Mouse (Mus musculus) olfactory bulb, adult 2 months (tissue): Measurements from ENCODE around the gene Dlgap5. TPM values are rescaled to one million over a fixed set of nuclear protein-coding genes. Genes with fewer than 3 reads are reported as not detected.

Source experiments
- H3K27ac ChIP-seq: fragments of 200-500 bp; 2 replicates; pipeline ENCODE4 v1.5.1; 2012; ENCODE audit warnings: low read depth, low read length; ENCODE audit not compliant: insufficient read depth
- H3K4me1 ChIP-seq: fragments of 200-500 bp; 2 replicates; pipeline ENCODE4 v1.6.1; 2012; ENCODE audit warnings: low read length; ENCODE audit not compliant: control insufficient read depth, insufficient read depth
- H3K4me3 ChIP-seq: fragments of 200-500 bp; 2 replicates; pipeline ENCODE4 v1.5.1; 2012; ENCODE audit warnings: mild to moderate bottlenecking, low read depth, low read length, moderate library complexity; ENCODE audit not compliant: insufficient read depth
- CTCF ChIP-seq: fragments of 200-500 bp; IDR thresholded peaks from 2 replicates; pipeline ENCODE4 v1.5.1; 2012; ENCODE audit warnings: low read depth, mild to moderate bottlenecking, low read length, moderate library complexity; ENCODE audit not compliant: insufficient read depth
- POLR2A ChIP-seq: fragments of 200-500 bp; IDR thresholded peaks from 2 replicates; pipeline ENCODE4 v1.6.1; 2012; ENCODE audit warnings: mild to moderate bottlenecking, low read depth, low read length, moderate library complexity; ENCODE audit not compliant: insufficient read depth
- WGBS: fragments of 180-500 bp; shearing (Covaris S2); methylation state at CpG from one replicate; pipeline ENCODE4 v1.1.7; 2018; 5-methylcytosine and 5-hydroxymethylcytosine counted together
- polyA plus RNA-seq: library from polyadenylated mRNA; stranded (reverse); fragments of >200 nt; gene quantifications from 2 replicates; pipeline ENCODE4 v1.2.4, GENCODE M21; 2012; ENCODE audit warnings: low replicate concordance; ENCODE audit not compliant: missing spikeins, insufficient read depth, insufficient read length

Gene Dlgap5
- polyA plus RNA-seq, 1 experiment, result not detected

GRCm38 (mm10) chr14:47378336-47378735 lies 39.9 kb downstream of the Dlgap5 start:
- Histone ChIP-seq H3K4me1 (peaks cover 10% of the 10 kb centered on the region; the same call in 1 of the 2 replicates), H3K27ac (no peak overlapping the region), H3K4me3 (no peak overlapping the region)
- 84% methylated on average over 7 of the region's 7 CpGs for WGBS
- TF ChIP-seq CTCF, result no peak
- TF ChIP-seq POLR2A, result no peak

GRCm38 (mm10) chr14:47376526-47376925 lies 41.7 kb downstream of the Dlgap5 start:
- Histone ChIP-seq H3K4me1 (peaks cover 10% of the 10 kb centered on the region; the same call in 1 of the 2 replicates), H3K27ac (no peak overlapping the region), H3K4me3 (no peak overlapping the region)
- TF ChIP-seq CTCF (no peak), POLR2A (no peak)
- WGBS, result 42% methylated on average over 2 of the region's 2 CpGs

- Histone ChIP-seq H3K4me1 (peaks cover 10% of the 10 kb centered on the region; the same call in 1 of the 2 replicates), H3K4me3 (peak overlapping the region; percentile 3; the same call in 1 of the 2 replicates), H3K27ac (no peak overlapping the region)
- WGBS, result 17% methylated on average over 48 of the region's 49 CpGs
- TF ChIP-seq CTCF (no peak), POLR2A (no peak)
Measured at GRCm38 (mm10) chr14:47373728-47374678, 44.2 kb downstream of the Dlgap5 start.

GRCm38 (mm10) chr14:47371689-47372088 lies 46.5 kb downstream of the Dlgap5 start:
- Histone ChIP-seq H3K4me1 (peaks cover 19% of the 10 kb centered on the region), H3K27ac (no peak overlapping the region), H3K4me3 (no peak overlapping the region)
- TF ChIP-seq POLR2A (no peak), CTCF (no peak)
- 85% methylated on average over 6 of the region's 6 CpGs for WGBS

GRCm38 (mm10) chr14:47370790-47371189 lies 47.4 kb downstream of the Dlgap5 start:
- Histone ChIP-seq H3K4me3 (no peak overlapping the region), H3K4me1 (peaks cover 22% of the 10 kb centered on the region), H3K27ac (no peak overlapping the region)
- TF ChIP-seq POLR2A, result no peak
- TF ChIP-seq CTCF, result no peak
- WGBS, result 92% methylated on average over 3 of the region's 3 CpGs

- no peak overlapping the region for H3K4me3 ChIP-seq
- TF ChIP-seq POLR2A (no peak), CTCF (no peak)
- 97% methylated on average over 5 of the region's 5 CpGs for WGBS
- H3K27ac ChIP-seq, result no peak overlapping the region
- H3K4me1 ChIP-seq, result peaks cover 28% of the 10 kb centered on the region
Measured at GRCm38 (mm10) chr14:47369741-47370140, 48.5 kb downstream of the Dlgap5 start.

GRCm38 (mm10) chr14:47367461-47367860 lies 50.7 kb downstream of the Dlgap5 start, which contains the start of gene Lgals3:
Lgals3 (plus strand) TSS chr14:47367751.
- TF ChIP-seq CTCF (no peak), POLR2A (no peak)
- Histone ChIP-seq H3K27ac (peak within 1 kb of the TSS; percentile 32; the same call in 1 of the 2 replicates), H3K4me1 (peaks cover 18% of the 10 kb centered on the region), H3K4me3 (no peak within 1 kb of the TSS)
- WGBS, result 15% methylated on average over 9 of the region's 9 CpGs

- Histone ChIP-seq H3K4me1 (peaks cover 18% of the 10 kb centered on the region), H3K27ac (no peak overlapping the region), H3K4me3 (no peak overlapping the region)
- TF ChIP-seq POLR2A, result no peak
- TF ChIP-seq CTCF, result no peak
- WGBS, result 22% methylated on average over 7 of the region's 7 CpGs
Measured at GRCm38 (mm10) chr14:47366881-47367321, 51.3 kb downstream of the Dlgap5 start.
